Mouse (Mus musculus) megakaryocyte, embryonic 14.5 days (primary cell): ENCODE data around the gene Fgfr4. TPM values are rescaled to one million over a fixed set of nuclear protein-coding genes. Genes with fewer than 3 reads are reported as not detected.
A peak's percentile ranks its signal among the peaks of the same experiment; 100 is the strongest.

Experiments
- H3K27me3 ChIP-seq: replicated peaks from 2 replicates; pipeline ENCODE3; 2012; ENCODE audit warnings: inconsistent platforms
- H3K36me3 ChIP-seq: replicated peaks from 2 replicates; pipeline ENCODE3; 2012; ENCODE audit warnings: low read length, inconsistent platforms, mixed read lengths
- H3K4me1 ChIP-seq: 2 replicates; pipeline ENCODE4 v1.6.1; 2012; ENCODE audit warnings: inconsistent platforms
- H3K4me3 ChIP-seq: replicated peaks from 2 replicates; pipeline ENCODE3; 2012; ENCODE audit warnings: moderate library complexity, mild to moderate bottlenecking, inconsistent platforms
- H3K9me3 ChIP-seq: 2 replicates; pipeline ENCODE4 v1.6.1; 2012; ENCODE audit warnings: inconsistent platforms
- FLI1 ChIP-seq: IDR thresholded peaks from 2 replicates; pipeline ENCODE4 v1.6.1; 2012; ENCODE audit warnings: low read length, inconsistent platforms, mixed read lengths
- GATA1 ChIP-seq: IDR thresholded peaks from 3 replicates; pipeline ENCODE4 v1.6.1; 2012; ENCODE audit warnings: mixed read lengths, low read length, inconsistent platforms, borderline replicate concordance
- polyA plus RNA-seq: library from polyadenylated mRNA; stranded (reverse); fragments of >175 nt; gene quantifications from 2 replicates; pipeline ENCODE4 v1.2.3, GENCODE M21; 2012; ENCODE audit warnings: low replicate concordance; ENCODE audit not compliant: insufficient read depth

The Fgfr4 gene
- polyA plus RNA-seq, result not detected in 2 replicates

- Histone ChIP-seq H3K9me3 (no peaks in the 10 kb centered on the region), H3K27me3 (peaks cover 74% of the 10 kb centered on the region), H3K36me3 (no peaks in the 10 kb centered on the region), H3K4me1 (peaks cover 16% of the 10 kb centered on the region), H3K4me3 (peak within 1 kb of the TSS; percentile 75)
- no peak for TF ChIP-seq GATA1
- TF ChIP-seq FLI1, result no peak
These were observed at the start of gene Fgfr4 for GRCm38 (mm10) chr13:55152621-55153415. Fgfr4 (plus strand) TSS chr13:55152640.

DNA sequence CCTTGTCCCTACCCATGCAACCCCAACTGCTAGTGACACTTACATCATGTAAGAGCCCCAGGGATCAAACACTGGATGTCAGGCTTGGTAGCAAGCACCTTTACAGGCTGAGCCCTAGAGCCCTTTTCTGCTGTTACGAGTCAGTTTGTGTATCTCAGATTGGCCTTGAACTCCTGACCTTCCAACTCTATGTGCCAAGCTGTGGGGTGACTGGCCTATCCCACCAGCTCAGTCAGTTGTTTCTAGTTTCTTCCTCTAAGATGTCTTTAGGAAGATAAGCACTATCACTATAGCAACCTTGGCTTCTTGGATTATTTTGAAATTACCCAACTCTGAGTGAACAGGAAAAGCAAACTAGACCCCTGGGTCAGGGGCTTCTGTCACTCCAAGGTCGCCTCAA is 49.1 kb upstream of the Fgfr4 start:
- Histone ChIP-seq H3K27me3 (no peaks in the 10 kb centered on the region), H3K9me3 (no peaks in the 10 kb centered on the region), H3K4me3 (no peak overlapping the region), H3K36me3 (peaks cover 15% of the 10 kb centered on the region), H3K4me1 (peaks cover 52% of the 10 kb centered on the region)
- TF ChIP-seq FLI1, result no peak
- no peak for TF ChIP-seq GATA1

DNA sequence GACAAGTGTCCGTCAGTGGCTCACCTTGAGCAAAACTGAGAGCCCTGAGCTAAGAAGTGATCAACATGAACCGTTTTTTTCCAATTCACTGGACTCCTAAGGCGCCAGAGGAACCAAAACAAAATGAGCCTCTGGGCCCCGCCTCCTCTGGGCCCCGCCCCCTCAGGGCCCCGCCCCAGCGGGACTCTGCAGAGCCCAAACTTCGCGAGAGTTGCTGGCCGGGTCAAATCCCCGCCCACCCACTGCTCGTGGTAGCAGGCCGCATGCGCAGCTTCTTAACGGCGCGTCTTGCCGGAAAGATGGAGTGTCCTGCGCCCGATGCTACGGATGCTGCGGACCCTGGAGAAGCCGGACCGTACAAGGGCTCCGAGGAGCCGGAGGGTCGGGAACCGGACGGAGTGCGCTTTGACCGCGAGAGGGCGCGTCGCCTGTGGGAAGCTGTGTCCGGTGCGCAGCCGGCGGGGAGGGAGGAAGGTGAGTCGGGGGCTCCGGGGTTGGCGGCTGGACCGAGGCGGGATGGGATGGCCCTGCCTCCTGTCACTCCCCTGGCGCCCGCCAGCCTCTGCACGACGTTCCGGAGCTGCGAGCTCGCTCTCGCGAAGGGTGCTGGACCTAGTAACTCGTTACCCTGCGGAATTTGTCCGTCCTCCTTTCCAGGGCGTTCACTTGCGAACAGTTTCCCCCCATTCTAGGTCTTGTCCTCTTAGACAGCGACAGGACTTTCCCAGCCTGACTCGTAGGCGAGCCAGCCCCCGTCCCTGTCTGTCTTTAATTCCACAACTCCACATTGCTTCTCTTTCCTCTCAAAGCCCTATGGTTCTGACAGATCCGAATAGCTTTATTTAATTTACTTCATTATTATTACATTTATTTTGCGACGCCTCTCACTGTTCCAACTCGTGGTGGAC is 47.1 kb upstream of the Fgfr4 start, which contains the start of gene Zfp346:
TSS of gene Zfp346 (plus strand) at position 267 of the 908 bp plus-strand sequence.
- Histone ChIP-seq H3K4me1 (peaks cover 47% of the 10 kb centered on the region), H3K27me3 (no peaks in the 10 kb centered on the region), H3K9me3 (no peaks in the 10 kb centered on the region), H3K4me3 (peak within 1 kb of the TSS; percentile 98), H3K36me3 (peaks cover 29% of the 10 kb centered on the region)
- TF ChIP-seq FLI1 (no peak), GATA1 (no peak)

DNA sequence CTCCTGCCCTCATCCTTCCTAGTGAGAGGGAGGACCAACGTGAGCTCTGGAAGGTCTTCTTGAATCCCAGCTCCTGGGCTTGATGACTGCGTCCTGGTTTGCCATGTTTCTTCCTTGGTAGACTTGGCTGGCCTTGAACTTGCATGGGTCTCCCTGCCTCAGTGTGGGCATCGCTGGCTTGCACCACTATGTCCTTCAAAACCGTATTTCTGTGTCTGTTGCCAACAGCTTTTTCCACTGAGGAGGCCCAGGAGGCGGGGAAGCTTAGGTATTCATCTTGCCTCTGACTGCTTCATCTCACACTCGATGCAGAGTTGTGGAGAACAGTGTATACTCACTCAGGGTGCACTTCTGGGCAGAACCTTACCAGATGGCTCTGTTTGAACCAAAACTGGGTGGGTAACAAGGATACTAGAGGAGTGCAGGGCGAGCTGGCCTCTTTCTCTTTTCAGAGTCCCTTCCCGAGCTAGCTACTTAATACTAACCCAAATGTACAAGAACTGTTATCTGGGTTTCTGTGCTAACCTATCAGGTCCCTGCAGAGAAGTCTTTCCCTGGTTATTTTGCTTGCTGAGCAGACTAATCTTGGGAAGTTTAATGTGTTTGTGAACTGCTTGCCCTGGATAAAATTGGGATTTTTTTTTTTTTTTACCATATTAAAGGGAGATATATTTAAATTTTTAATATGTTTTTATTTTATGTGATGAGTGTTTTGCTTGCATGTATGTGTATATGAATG is 46.3 kb upstream of the Fgfr4 start:
- no peaks in the 10 kb centered on the region for H3K27me3 ChIP-seq
- peak overlapping the region; percentile 98 for H3K4me3 ChIP-seq
- TF ChIP-seq FLI1, result no peak
- no peak for TF ChIP-seq GATA1
- H3K4me1 ChIP-seq, result peaks cover 55% of the 10 kb centered on the region
- H3K36me3 ChIP-seq, result peaks cover 35% of the 10 kb centered on the region
- no peaks in the 10 kb centered on the region for H3K9me3 ChIP-seq

GRCm38 (mm10) chr13:55107116-55107515 is 45.3 kb upstream of the Fgfr4 start:
- Histone ChIP-seq H3K4me3 (no peak overlapping the region), H3K36me3 (peaks cover 45% of the 10 kb centered on the region), H3K27me3 (no peaks in the 10 kb centered on the region), H3K9me3 (no peaks in the 10 kb centered on the region), H3K4me1 (peaks cover 59% of the 10 kb centered on the region)
- no peak for TF ChIP-seq FLI1
- no peak for TF ChIP-seq GATA1

DNA sequence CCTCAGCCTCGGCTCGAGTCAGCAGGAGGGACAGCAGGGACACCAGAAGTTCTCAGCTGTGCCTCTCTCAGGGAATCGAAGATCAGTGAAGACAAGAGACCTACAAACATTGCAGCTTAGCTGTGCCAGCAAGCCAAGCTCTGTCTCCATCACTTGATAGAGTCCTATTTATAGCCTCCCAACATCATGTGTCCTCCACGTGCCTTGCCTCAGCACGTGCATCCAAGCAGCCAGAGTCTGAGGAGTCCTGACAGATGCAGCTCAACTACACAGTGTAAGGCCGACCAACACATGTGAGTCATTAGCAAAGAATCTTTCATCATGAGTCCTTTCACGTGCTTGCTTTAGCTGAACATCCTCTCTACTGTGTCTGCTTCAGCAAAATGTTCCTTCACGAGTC is 44.7 kb upstream of the Fgfr4 start:
- TF ChIP-seq FLI1 (no peak), GATA1 (no peak)
- Histone ChIP-seq H3K4me3 (no peak overlapping the region), H3K9me3 (no peaks in the 10 kb centered on the region), H3K4me1 (peaks cover 59% of the 10 kb centered on the region), H3K27me3 (no peaks in the 10 kb centered on the region), H3K36me3 (peaks cover 48% of the 10 kb centered on the region)

- Histone ChIP-seq H3K9me3 (no peaks in the 10 kb centered on the region), H3K36me3 (peaks cover 90% of the 10 kb centered on the region), H3K4me1 (peaks cover 38% of the 10 kb centered on the region), H3K4me3 (no peak overlapping the region), H3K27me3 (no peaks in the 10 kb centered on the region)
- TF ChIP-seq GATA1, result no peak
- no peak for TF ChIP-seq FLI1
These were observed 38.1 kb upstream of the Fgfr4 start for GRCm38 (mm10) chr13:55114375-55114774.

DNA sequence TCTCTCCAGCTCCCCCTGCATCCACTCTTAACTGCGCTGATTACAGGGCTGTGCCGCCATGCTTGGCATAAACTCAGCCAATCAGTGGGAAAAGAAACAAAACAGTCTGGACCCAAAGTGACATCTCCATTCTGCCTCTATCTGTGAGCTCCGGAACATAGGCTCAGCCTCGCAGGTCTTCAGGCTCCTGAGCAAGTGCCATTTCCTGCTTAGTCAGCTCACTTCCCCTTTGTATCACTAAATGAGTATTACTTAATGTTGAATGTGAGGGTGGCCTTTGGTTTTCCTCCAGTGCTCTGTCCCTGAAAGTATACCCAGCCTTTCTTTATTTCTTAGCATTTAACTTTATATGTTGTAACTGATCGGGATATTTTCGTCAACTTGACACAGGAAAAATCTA is 27.5 kb upstream of the Fgfr4 start:
- TF ChIP-seq FLI1, result no peak
- no peak for TF ChIP-seq GATA1
- Histone ChIP-seq H3K4me1 (peaks cover 6% of the 10 kb centered on the region; the same call in 1 of the 2 replicates), H3K9me3 (no peaks in the 10 kb centered on the region), H3K4me3 (no peak overlapping the region), H3K36me3 (peaks cover 90% of the 10 kb centered on the region), H3K27me3 (no peaks in the 10 kb centered on the region)

- H3K9me3 ChIP-seq, result no peaks in the 10 kb centered on the region
- H3K4me1 ChIP-seq, result peaks cover 8% of the 10 kb centered on the region
- H3K36me3 ChIP-seq, result peaks cover 60% of the 10 kb centered on the region
- H3K4me3 ChIP-seq, result no peak within 1 kb of the TSS
- no peaks in the 10 kb centered on the region for H3K27me3 ChIP-seq
- TF ChIP-seq GATA1, result no peak
These were observed 19.0 kb upstream of the Fgfr4 start, which contains the start of gene Gm17617 for GRCm38 (mm10) chr13:55133448-55133847. Gm17617 (minus strand) TSS chr13:55133548.
